Mouse (Mus musculus) cerebellum, adult 11-12 months (tissue): ENCODE results near the gene Slc26a10.
"Not testable (repeated sequence)": the region's sequence is repeated elsewhere in the genome, so short reads cannot be mapped to it uniquely, and the experiment has no call there.

Source experiments
- DNase-seq: peaks from one replicate; pipeline ENCODE4 v3.0.0; 2022

Slc26a10 gene

DNA sequence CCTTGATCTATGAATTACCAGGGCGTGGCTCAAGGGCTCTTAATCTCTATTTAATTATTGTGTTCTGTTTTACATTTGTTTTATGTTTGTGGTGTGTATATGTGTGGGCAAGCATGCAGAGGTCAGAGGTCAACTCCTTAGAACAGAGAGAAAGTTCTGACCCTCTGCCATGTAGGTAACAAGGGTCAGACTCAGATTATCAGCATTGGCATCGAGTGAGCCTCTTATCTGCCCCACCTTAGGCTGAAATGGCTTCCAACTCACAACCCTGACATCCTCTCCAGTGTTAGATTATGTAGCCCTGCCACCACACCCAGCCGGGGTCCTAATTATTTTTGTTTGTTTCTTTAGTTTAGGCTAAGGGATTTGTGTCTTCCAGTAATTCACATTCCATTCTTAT lies 22.0 kb downstream of the Slc26a10 start:
- DNase-seq: no peak

GRCm38 (mm10) chr10:127156511-127156910 lies 23.9 kb downstream of the Slc26a10 start:
- DNase-seq: no peak

DNA sequence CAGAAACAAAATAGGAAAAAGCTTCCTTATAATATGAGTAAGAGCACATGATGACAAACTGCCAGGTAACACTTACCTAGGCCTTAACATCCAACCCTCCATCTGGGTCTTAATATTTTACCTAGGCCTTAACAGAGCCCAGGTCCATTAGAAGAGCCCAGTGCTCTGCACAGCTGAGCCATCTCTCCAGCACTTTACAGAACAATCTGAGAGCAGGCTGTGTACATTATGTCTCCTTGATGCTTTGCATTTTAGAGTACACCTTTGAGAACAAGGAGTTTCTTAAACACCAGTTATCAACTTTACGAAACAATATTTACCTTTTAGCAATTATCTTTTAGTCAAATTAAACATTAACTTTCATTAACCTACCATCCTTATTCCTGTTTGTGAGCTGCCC lies 24.4 kb downstream of the Slc26a10 start:
- no peak for DNase-seq

DNA sequence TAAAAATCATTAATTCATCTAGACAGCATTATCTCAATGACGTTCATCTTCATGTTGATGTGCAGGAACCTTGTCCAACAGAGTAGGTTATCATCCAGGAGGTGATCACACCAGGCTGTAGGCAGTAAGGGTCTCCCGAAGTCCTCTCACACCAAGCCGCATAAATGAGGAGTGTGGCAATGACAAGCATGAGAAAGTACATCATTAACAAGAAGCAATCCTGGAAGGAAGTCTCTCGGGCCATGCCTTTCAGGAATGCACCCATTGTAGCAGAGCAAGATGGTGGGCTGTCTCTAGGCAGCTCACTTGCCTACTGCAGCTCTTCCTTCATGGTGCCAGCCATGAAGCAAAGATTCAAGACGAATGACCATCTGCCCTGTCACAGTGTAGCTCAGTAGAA lies 25.8 kb downstream of the Slc26a10 start:
- no peak for DNase-seq

DNA sequence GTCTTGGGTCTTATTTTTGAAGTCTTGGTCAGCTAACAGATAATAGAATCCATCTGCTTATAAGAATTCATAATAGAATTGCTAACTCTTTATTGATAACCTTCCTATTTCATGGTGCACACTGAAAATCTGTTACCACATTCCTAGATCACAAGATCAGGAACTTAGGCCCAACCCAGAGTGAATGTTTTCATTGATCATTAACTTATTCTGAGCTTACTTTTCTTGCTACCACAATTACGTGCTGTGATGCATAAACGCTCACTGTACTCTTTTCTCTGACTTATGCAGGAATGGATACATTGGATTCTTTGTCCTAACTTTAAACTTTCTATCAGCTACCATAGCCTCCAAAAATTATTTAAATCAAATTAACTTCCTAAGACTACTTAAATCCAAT lies 26.2 kb downstream of the Slc26a10 start:
- DNase-seq: no peak

DNA sequence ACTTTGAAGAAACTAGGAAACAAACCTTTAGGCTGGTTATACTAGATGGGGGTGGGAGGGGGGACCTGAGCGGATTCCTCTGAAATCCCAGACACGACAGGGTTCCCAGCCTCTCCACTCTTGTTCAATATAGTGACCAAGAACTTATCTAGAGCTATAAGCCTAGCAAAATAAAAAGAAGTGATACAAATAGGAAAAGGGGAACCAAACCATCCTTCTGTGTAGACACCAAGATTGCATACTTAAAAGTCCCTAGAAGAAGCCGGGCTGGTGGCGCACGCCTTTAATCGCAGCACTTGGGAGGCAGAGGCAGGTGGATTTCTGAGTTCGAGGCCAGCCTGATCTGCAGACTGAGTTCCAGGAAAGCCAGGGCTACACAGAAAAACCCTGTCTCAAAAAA lies 27.1 kb downstream of the Slc26a10 start:
- no peak for DNase-seq

DNA sequence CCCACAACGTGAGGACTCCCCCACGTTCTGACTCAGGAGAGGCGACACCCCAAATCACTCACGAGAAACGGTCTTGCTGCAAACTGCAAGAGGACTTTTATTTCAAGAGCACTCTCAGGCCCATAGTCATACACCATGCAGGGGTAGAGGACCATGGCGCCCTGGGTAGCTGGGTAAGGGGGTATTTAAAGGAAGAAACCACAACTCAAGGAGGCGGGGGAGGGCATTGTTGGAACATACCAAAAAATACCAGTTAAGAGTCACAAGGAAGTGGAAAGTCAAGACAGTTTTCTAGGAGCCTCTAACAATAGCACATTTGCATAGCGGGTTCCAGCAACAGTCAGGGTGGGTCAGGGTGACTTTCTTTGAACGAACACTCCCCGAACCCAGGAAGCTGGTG lies 27.9 kb downstream of the Slc26a10 start:
- DNase-seq: not testable (repeated sequence)

- not testable (repeated sequence) for DNase-seq
Measured at GRCm38 (mm10) chr10:127151233-127151632, 29.2 kb downstream of the Slc26a10 start.

DNA sequence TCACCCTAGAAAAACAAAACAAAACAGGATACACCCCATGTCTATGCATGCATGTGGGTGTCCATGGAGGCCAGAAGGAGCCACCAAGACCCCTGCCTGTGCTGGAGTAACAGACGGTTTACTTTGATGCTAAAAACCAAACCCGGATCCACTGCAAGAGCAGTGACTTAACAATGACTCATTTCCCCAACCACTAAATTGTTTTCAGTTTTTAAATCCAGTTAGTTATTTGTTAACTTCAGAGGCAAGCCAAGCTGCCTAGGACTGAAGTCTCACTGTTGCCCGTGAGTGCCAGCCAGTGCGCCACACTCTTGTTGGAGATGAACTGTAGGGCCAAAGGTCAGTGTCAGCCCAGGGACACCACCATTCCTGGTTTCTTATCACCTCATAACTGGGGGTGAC lies 30.0 kb downstream of the Slc26a10 start:
- no peak for DNase-seq

- DNase-seq: no peak
Measured at GRCm38 (mm10) chr10:127147135-127147534, 33.3 kb downstream of the Slc26a10 start.

DNA sequence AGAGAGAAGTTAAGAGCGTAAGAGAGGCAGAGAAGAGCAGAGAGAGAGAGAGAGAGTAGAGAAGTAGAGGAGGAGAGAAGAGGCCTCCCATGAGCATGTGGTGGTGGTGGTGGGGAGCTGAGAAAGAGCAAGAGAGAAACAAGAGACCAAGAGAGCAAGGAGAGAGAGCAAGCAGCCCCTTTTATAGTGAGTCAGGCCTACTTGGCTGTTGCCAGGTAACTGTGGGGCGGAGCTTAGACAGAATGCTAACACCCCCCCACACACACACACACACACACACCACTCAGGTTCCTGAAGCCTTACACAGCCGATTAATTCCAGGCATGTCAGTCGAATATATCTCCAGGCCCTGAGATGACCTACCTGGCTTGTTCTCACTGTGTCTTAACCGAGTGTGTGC lies 35.1 kb downstream of the Slc26a10 start:
- DNase-seq: no peak

DNA sequence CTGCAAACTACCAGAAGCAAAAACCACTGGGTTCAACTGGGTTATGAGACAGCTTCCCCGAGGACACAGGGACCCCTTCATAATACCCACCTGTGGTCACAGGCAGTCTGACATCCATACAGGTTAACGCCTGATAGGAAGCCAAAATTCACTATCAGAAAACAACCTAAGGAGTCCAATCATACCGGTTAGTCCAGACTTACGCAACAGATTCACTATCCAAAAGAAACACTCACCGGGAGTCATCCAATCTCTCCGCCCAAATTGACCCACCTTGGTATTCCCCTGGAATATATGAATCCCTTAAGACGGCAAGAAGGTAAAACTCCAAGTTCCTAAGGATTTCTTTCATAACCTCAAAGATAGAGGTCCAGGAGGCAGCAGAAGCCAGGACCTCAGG lies 35.9 kb downstream of the Slc26a10 start:
- no peak for DNase-seq

DNA sequence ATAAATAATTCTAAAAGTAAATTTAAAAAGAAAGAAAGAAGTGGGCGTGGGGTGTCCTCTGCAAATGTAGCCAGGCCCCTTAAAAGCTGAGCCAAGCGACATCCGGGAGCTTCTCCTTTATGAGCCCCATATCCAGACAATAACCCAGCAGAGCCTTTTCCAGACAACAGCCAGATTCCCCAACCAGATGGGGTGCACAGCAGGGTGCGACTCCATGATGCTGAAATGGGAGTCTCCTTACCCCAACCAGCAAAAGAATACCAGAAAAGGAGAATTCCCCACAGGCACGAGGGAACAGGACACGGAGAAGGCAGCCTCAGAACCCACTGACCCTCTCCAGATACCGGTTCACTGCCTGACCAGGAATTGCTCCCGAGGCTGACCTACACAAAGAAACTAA lies 37.2 kb downstream of the Slc26a10 start:
- peak; percentile 28 for DNase-seq

- DNase-seq: no peak
Measured at GRCm38 (mm10) chr10:127141500-127141899, 38.9 kb downstream of the Slc26a10 start.

DNA sequence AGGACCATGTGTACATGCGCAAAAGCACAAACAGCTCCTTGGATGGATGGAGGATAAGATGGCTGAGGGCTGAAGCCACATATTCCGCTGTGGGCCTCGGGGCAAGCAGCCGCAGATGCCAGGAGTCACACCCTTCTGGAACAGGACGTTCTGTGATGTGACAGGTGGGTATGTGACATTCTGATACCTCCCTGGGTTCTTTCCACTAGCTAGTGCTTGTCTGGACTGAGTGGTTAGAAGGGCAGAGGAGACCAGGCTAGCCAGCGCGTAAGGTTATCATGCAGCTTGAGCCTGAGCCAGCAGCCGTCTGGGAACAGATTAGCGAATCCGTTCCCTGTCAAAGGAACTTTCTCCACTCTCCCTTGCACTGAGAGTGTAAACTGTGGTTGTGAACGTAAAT lies 39.5 kb downstream of the Slc26a10 start:
- DNase-seq: no peak

DNA sequence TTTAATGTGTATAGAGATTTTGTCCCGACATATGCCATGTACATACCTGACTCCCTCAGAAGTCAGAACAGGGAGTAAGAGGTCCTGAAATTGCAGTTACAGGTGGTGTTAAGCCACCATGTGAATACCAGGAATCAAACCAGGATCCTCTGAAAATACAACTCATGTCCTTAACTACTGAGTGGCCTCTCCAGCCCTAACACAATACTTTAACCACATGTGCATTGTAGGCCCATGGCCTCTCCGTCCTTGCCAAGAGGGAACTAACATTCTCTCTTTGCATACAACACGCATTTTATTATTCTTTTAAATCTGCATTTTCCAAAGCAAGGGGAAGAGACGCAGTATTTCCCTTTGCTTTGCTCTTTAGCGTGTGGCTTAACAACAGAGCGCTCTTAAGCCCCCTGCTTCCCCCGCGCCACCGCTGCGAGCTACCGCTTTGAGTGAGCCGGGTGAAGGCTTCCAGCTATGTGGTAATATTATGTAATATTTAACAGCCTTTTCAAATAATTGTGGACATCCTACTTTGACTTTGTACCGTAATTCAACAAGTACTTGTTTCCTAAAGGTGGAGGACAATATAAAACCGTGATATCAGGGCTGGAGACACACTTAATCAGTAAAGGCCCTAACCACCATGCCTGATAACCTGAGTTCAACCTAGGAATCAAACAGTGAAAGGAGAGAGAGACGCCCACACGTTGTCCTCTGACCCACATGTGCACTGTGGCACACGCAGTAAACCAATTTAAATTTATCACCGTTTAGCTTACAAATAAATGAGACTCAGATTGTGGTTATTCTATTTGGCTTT lies 41.9 kb downstream of the Slc26a10 start:
- no peak for DNase-seq

DNA sequence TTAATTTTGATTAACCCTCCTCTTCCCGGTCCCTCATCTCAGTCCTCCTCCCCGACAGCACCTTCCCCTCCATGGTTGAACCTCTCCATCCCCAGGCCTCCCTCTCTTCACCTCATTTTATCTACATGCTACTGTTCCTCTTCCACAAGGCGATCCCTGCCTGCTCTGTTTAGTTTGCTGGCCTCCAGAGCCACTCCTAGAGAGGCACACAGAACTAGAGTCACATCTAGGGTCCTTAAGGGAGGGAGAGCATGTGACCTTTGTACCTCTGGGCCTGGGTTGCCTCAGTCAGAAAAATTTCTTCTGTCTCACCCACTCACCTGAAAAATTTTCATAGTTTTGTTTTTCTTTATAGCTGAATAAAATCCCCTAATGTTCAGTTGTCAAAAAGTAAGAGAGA lies 42.5 kb downstream of the Slc26a10 start:
- no peak for DNase-seq

DNA sequence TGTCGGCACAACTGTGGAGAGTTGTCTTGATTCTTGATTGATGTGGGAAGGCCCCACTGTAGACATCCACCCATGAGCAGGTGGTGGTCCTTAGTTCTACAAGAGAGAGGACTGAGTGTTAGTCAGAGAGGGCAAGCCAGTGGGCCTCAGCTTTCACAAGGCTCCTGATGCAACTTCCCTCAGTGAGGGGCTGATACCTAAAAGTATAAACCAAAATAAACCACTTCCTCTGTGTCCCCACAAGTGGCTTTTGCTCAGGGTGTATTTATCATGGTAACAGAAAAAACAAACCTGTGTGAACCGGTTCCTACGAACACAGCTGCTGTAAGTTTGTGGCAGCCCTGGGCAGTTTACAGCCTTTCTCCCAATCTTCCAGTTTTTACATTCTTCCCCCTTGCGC lies 43.9 kb downstream of the Slc26a10 start:
- no peak for DNase-seq

- no peak for DNase-seq
Measured at GRCm38 (mm10) chr10:127135118-127135836, 45.2 kb downstream of the Slc26a10 start.

DNA sequence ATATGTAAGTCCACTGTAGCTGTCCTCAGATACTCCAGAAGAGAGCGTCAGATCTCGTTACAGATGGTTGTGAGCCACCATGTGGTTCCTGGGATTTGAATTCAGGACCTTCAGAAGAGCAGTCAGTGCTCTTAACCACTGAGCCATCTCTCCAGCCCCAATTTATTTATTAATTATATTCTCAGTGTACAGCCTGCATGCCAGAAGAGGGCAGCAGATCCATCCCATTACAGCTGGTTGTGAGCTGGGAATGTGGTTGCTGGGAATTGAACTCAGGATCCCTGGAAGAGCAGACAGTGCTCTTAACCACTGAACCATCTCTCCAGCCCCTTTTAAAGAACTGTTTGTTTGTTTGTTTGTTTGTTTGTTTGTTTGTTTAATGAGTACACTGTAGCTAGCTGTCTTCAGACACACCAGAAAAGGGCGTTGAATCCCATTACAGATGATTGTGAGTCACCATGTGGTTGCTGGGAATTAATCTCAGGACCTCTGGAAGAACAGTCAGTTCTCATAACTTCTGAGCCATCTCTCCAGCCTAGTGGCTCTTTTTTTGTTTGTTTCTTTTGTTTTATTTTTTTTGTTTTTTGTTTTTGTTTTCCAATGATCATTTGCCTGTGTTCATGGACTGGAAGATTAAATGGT lies 45.9 kb downstream of the Slc26a10 start:
- not testable (repeated sequence) for DNase-seq

DNA sequence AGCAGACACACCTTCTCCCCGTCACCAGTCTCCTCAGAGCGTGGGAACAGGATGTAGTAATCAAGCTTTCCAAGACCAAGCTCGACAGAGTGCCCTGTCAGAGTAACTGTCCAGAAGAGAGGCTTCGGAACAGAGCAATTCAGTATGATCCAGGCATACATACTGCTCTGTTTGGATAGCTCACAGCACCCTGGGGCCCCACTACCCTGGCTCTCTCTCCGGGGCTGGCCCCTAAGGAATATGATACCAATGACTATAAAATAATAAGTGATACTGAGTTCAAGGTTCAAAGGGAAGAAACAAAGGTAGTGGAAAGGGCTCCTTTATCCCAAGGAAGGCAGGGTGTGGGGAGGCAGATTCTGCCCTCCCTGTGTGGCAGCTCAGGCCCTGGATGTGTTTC lies 48.0 kb downstream of the Slc26a10 start:
- DNase-seq: no peak

- no peak for DNase-seq
Measured at GRCm38 (mm10) chr10:127129431-127129830, 51.0 kb downstream of the Slc26a10 start.

GRCm38 (mm10) chr10:127127711-127128279 lies 52.6 kb downstream of the Slc26a10 start:
- DNase-seq: no peak

DNA sequence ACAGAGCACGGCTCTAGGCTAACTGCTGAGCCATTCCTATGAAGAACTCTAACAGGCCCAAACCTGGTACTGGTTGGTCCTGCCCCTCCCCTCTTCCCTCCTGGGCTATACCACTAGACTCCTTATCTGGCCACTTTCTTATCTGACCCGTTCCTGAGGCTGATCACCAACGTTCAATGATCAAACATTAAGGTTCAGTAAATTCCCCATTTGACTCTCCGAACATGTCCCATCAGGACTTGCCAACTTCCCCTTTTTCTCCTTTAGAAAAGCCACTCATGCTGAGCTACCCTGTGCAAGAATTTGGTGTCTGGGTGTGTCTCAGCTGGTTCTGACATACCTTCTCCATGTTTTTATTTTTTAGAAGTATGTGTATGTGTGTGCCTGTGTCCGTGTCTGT lies 53.9 kb downstream of the Slc26a10 start:
- no peak for DNase-seq
